Mouse (Mus musculus): ENCODE measurements around the gene Tnfrsf13b.

- TF ChIP-seq CTCF (IDR thresholded peaks at IDR 0.05; ENCODE audit: low read depth, low read length) (no peak), TAL1 (conservative IDR thresholded peaks at IDR 0.05; ENCODE audit: low read depth, low read length) (no peak), GATA1 (IDR thresholded peaks at IDR 0.05; ENCODE audit: borderline replicate concordance, low read length) (no peak)
Observed at GRCm38 (mm10) chr11:61142941-61143530, 16.5 kb downstream of the Tnfrsf13b start.
